Mouse (Mus musculus) kidney, embryonic 16.5 days (tissue): ENCODE data around the gene Bbs9. TPM values are rescaled to one million over a fixed set of nuclear protein-coding genes. Genes with fewer than 3 reads are reported as not detected.
"Not testable (repeated sequence)": the region's sequence is repeated elsewhere in the genome, so short reads cannot be mapped to it uniquely, and the experiment has no call there.

Experiments
- ATAC-seq: fragments of 200-750 bp; cut with Nextera tagmentation; 2 replicates; pipeline ENCODE4 v1.8.0; 2017; ENCODE audit warnings: moderate TSS enrichment; ENCODE audit not compliant: low FRiP score, low TSS enrichment
- H3K27ac ChIP-seq: fragments of 300-500 bp; sonication (generic); 2 replicates; pipeline ENCODE4 v1.5.1; 2014; ENCODE audit warnings: low read length
- H3K27me3 ChIP-seq: fragments of 300-500 bp; sonication (generic); 2 replicates; pipeline ENCODE4 v1.6.1; 2014; ENCODE audit warnings: low read length, control low read depth, mixed read lengths; ENCODE audit not compliant: insufficient read depth
- H3K36me3 ChIP-seq: fragments of 300-500 bp; sonication (generic); 2 replicates; pipeline ENCODE4 v1.6.1; 2014; ENCODE audit warnings: low read length, control low read depth, mixed read lengths; ENCODE audit not compliant: insufficient read depth
- H3K4me1 ChIP-seq: fragments of 300-500 bp; sonication (generic); 2 replicates; pipeline ENCODE4 v1.6.1; 2014; ENCODE audit warnings: low read length, control low read depth, mixed read lengths; ENCODE audit not compliant: insufficient read depth
- H3K4me2 ChIP-seq: fragments of 300-500 bp; sonication (generic); replicated peaks from 2 replicates; pipeline ENCODE4 v1.6.1; 2014; ENCODE audit warnings: low read depth, low read length
- H3K4me3 ChIP-seq: fragments of 300-500 bp; sonication (generic); 2 replicates; pipeline ENCODE4 v1.5.1; 2014; ENCODE audit warnings: mild to moderate bottlenecking, low read length
- H3K9ac ChIP-seq: fragments of 300-500 bp; sonication (generic); replicated peaks from 2 replicates; pipeline ENCODE4 v1.6.1; 2014; ENCODE audit warnings: low read length
- H3K9me3 ChIP-seq: fragments of 300-500 bp; sonication (generic); 2 replicates; pipeline ENCODE4 v1.6.1; 2016; ENCODE audit warnings: low read length, control low read depth
- WGBS: fragments of 180-500 bp; shearing (Covaris S2); extraction: QIAGEN DNeasy Blood & Tissue Kit; methylation state at CpG from one replicate; pipeline ENCODE4 v1.1.7; 2014; 5-methylcytosine and 5-hydroxymethylcytosine counted together
- polyA plus RNA-seq: library from polyadenylated mRNA; unstranded; fragments of >200 nt; fragmentation: Nextera tagmentation; extraction: Ambion mirVana; gene quantifications from 2 replicates; pipeline ENCODE4 v1.2.1, GENCODE M21; 2015

Gene Bbs9
- polyA plus RNA-seq, 1 experiment from 2014 or later: 12.2 TPM

GRCm38 (mm10) chr9:22712743-22713142, 237.2 kb downstream of the Bbs9 start:
- H3K9me3 ChIP-seq: no peaks in the 10 kb centered on the region
- no peak for ATAC-seq
- H3K4me1 ChIP-seq: peaks cover 3% of the 10 kb centered on the region; the same call in 1 of the 2 replicates
- H3K9ac ChIP-seq: no peak overlapping the region
- H3K4me3 ChIP-seq: no peak overlapping the region
- H3K4me2 ChIP-seq: no peak overlapping the region
- WGBS: 68% methylated on average over 3 of the region's 3 CpGs
- no peaks in the 10 kb centered on the region for H3K36me3 ChIP-seq
- no peak overlapping the region for H3K27ac ChIP-seq
- no peaks in the 10 kb centered on the region for H3K27me3 ChIP-seq

GRCm38 (mm10) chr9:22713286-22713685, 237.8 kb downstream of the Bbs9 start:
- H3K27me3 ChIP-seq, H3K36me3 ChIP-seq, H3K4me3 ChIP-seq, H3K9me3 ChIP-seq, H3K4me2 ChIP-seq, H3K9ac ChIP-seq, ATAC-seq, H3K4me1 ChIP-seq, H3K27ac ChIP-seq: not testable (repeated sequence)
- WGBS: 47% methylated on average over 4 of the region's 4 CpGs

- no peaks in the 10 kb centered on the region for H3K27me3 ChIP-seq
- H3K4me2 ChIP-seq: no peak overlapping the region
- H3K9ac ChIP-seq: no peak overlapping the region
- WGBS: 83% methylated on average over 4 of the region's 4 CpGs
- no peak overlapping the region for H3K4me3 ChIP-seq
- H3K4me1 ChIP-seq: no peaks in the 10 kb centered on the region
- ATAC-seq: no peak
- H3K9me3 ChIP-seq: no peaks in the 10 kb centered on the region
- H3K27ac ChIP-seq: no peak overlapping the region
- no peaks in the 10 kb centered on the region for H3K36me3 ChIP-seq
These were observed 242.1 kb downstream of the Bbs9 start for GRCm38 (mm10) chr9:22717583-22717982.

GRCm38 (mm10) chr9:22718174-22718823, 242.8 kb downstream of the Bbs9 start:
- no peak overlapping the region for H3K9ac ChIP-seq
- H3K36me3 ChIP-seq: no peaks in the 10 kb centered on the region
- no peak overlapping the region for H3K4me2 ChIP-seq
- H3K4me3 ChIP-seq: no peak overlapping the region
- H3K9me3 ChIP-seq: no peaks in the 10 kb centered on the region
- ATAC-seq: no peak
- no peak overlapping the region for H3K27ac ChIP-seq
- WGBS: 57% methylated on average over 8 of the region's 8 CpGs
- no peaks in the 10 kb centered on the region for H3K27me3 ChIP-seq
- H3K4me1 ChIP-seq: no peaks in the 10 kb centered on the region

- no peaks in the 10 kb centered on the region for H3K4me1 ChIP-seq
- no peaks in the 10 kb centered on the region for H3K36me3 ChIP-seq
- no peak overlapping the region for H3K27ac ChIP-seq
- no peak overlapping the region for H3K4me3 ChIP-seq
- H3K9ac ChIP-seq: no peak overlapping the region
- WGBS: 74% methylated on average over 1 of the region's 1 CpGs
- no peak overlapping the region for H3K4me2 ChIP-seq
- ATAC-seq: no peak
- H3K9me3 ChIP-seq: no peaks in the 10 kb centered on the region
- H3K27me3 ChIP-seq: no peaks in the 10 kb centered on the region
These were observed 257.1 kb downstream of the Bbs9 start for GRCm38 (mm10) chr9:22732646-22733045.

- H3K27me3 ChIP-seq: no peaks in the 10 kb centered on the region
- no peak overlapping the region for H3K4me3 ChIP-seq
- no peaks in the 10 kb centered on the region for H3K36me3 ChIP-seq
- H3K4me2 ChIP-seq: no peak overlapping the region
- no peak for ATAC-seq
- H3K27ac ChIP-seq: no peak overlapping the region
- WGBS: 73% methylated on average over 8 of the region's 8 CpGs
- H3K4me1 ChIP-seq: no peaks in the 10 kb centered on the region
- H3K9me3 ChIP-seq: no peaks in the 10 kb centered on the region
- no peak overlapping the region for H3K9ac ChIP-seq
These were observed 259.4 kb downstream of the Bbs9 start for GRCm38 (mm10) chr9:22734954-22735353.

- 86% methylated on average over 8 of the region's 8 CpGs for WGBS
- Histone ChIP-seq H3K4me2 (no peak overlapping the region), H3K4me1 (no peaks in the 10 kb centered on the region), H3K9me3 (no peaks in the 10 kb centered on the region), H3K4me3 (no peak overlapping the region), H3K27ac (no peak overlapping the region), H3K27me3 (no peaks in the 10 kb centered on the region), H3K36me3 (no peaks in the 10 kb centered on the region), H3K9ac (no peak overlapping the region)
- no peak for ATAC-seq
These were observed 259.9 kb downstream of the Bbs9 start for GRCm38 (mm10) chr9:22735385-22735784.

- Histone ChIP-seq H3K27me3 (no peaks in the 10 kb centered on the region), H3K9me3 (no peaks in the 10 kb centered on the region), H3K27ac (no peak overlapping the region), H3K9ac (no peak overlapping the region), H3K4me3 (no peak overlapping the region), H3K4me1 (no peaks in the 10 kb centered on the region), H3K36me3 (no peaks in the 10 kb centered on the region), H3K4me2 (no peak overlapping the region)
- ATAC-seq: no peak
- WGBS: 80% methylated on average over 6 of the region's 6 CpGs
These were observed 262.4 kb downstream of the Bbs9 start for GRCm38 (mm10) chr9:22737893-22738292.

- ATAC-seq: no peak
- H3K4me1 ChIP-seq: no peaks in the 10 kb centered on the region
- no peak overlapping the region for H3K4me3 ChIP-seq
- H3K9ac ChIP-seq: no peak overlapping the region
- 91% methylated on average over 3 of the region's 3 CpGs for WGBS
- H3K27me3 ChIP-seq: no peaks in the 10 kb centered on the region
- no peak overlapping the region for H3K4me2 ChIP-seq
- H3K9me3 ChIP-seq: no peaks in the 10 kb centered on the region
- no peak overlapping the region for H3K27ac ChIP-seq
- no peaks in the 10 kb centered on the region for H3K36me3 ChIP-seq
These were observed 263.3 kb downstream of the Bbs9 start for GRCm38 (mm10) chr9:22738861-22739260.

GRCm38 (mm10) chr9:22741967-22742366, 266.5 kb downstream of the Bbs9 start:
- 100% methylated on average over 1 of the region's 1 CpGs for WGBS
- no peak overlapping the region for H3K4me3 ChIP-seq
- H3K36me3 ChIP-seq: no peaks in the 10 kb centered on the region
- no peak overlapping the region for H3K27ac ChIP-seq
- no peak overlapping the region for H3K9ac ChIP-seq
- H3K9me3 ChIP-seq: no peaks in the 10 kb centered on the region
- H3K4me1 ChIP-seq: no peaks in the 10 kb centered on the region
- no peak for ATAC-seq
- no peaks in the 10 kb centered on the region for H3K27me3 ChIP-seq
- no peak overlapping the region for H3K4me2 ChIP-seq
